Mouse (Mus musculus) R1 (cell line): ENCODE results near the gene Scn10a.

Experiments
- DNase-seq: peaks from one replicate; pipeline ENCODE4 v3.0.0-alpha.2; 2018; ENCODE audit warnings: low read depth, low spot score

Gene Scn10a

GRCm38 (mm10) chr9:119574366-119574765, 144.8 kb downstream of the Scn10a start:
- no peak for DNase-seq

GRCm38 (mm10) chr9:119573009-119573408, 146.1 kb downstream of the Scn10a start:
- no peak for DNase-seq

- peak; percentile 85 for DNase-seq
Measured at GRCm38 (mm10) chr9:119571411-119571888, 147.7 kb downstream of the Scn10a start.

GRCm38 (mm10) chr9:119570652-119571051, 148.5 kb downstream of the Scn10a start:
- DNase-seq = no peak

- DNase-seq = no peak
Measured at GRCm38 (mm10) chr9:119568732-119569131, 150.4 kb downstream of the Scn10a start.

- no peak for DNase-seq
Measured at GRCm38 (mm10) chr9:119567800-119568199, 151.3 kb downstream of the Scn10a start.

- DNase-seq = no peak
Measured at GRCm38 (mm10) chr9:119566214-119566613, 152.9 kb downstream of the Scn10a start.

- DNase-seq = no peak
Measured at GRCm38 (mm10) chr9:119564803-119565202, 154.3 kb downstream of the Scn10a start.

GRCm38 (mm10) chr9:119563617-119564016, 155.5 kb downstream of the Scn10a start:
- no peak for DNase-seq

- no peak for DNase-seq
Measured at GRCm38 (mm10) chr9:119562256-119562655, 156.9 kb downstream of the Scn10a start.

GRCm38 (mm10) chr9:119561746-119562145, 157.4 kb downstream of the Scn10a start:
- no peak for DNase-seq

GRCm38 (mm10) chr9:119559537-119560276, 159.4 kb downstream of the Scn10a start:
- DNase-seq = no peak
